Mouse (Mus musculus) intestine, embryonic 16.5 days (tissue): ENCODE results near the gene 5031439G07Rik. TPM values are rescaled to one million over a fixed set of nuclear protein-coding genes. Genes with fewer than 3 reads are reported as not detected.

Experiments used
- ATAC-seq: fragments of 200-750 bp; cut with Nextera tagmentation; 2 replicates; pipeline ENCODE4 v1.8.0; 2017; ENCODE audit warnings: moderate TSS enrichment, moderate library complexity
- H3K27ac ChIP-seq: fragments of 300-500 bp; sonication (generic); 2 replicates; pipeline ENCODE4 v1.5.1; 2014; ENCODE audit warnings: mild to moderate bottlenecking, low read length
- H3K27me3 ChIP-seq: fragments of 300-500 bp; sonication (generic); replicated peaks from 2 replicates; pipeline ENCODE4 v1.6.1; 2014; ENCODE audit warnings: low read length, control low read depth, mixed read lengths; ENCODE audit not compliant: control insufficient read depth, insufficient read depth
- H3K36me3 ChIP-seq: fragments of 300-500 bp; sonication (generic); 2 replicates; pipeline ENCODE4 v1.6.1; 2014; ENCODE audit warnings: low read length, control low read depth; ENCODE audit not compliant: control insufficient read depth, insufficient read depth
- H3K4me1 ChIP-seq: fragments of 300-500 bp; sonication (generic); 2 replicates; pipeline ENCODE4 v1.6.1; 2014; ENCODE audit warnings: low read length, control low read depth, mixed read lengths; ENCODE audit not compliant: control insufficient read depth, insufficient read depth
- H3K4me2 ChIP-seq: fragments of 300-500 bp; sonication (generic); 2 replicates; pipeline ENCODE4 v1.6.1; 2014; ENCODE audit warnings: low read depth, low read length, control low read depth
- H3K4me3 ChIP-seq: fragments of 300-500 bp; sonication (generic); 2 replicates; pipeline ENCODE4 v1.5.1; 2014; ENCODE audit warnings: mild to moderate bottlenecking, low read length
- H3K9ac ChIP-seq: fragments of 300-500 bp; sonication (generic); 2 replicates; pipeline ENCODE4 v1.6.1; 2014; ENCODE audit warnings: low read depth, low read length
- H3K9me3 ChIP-seq: fragments of 300-500 bp; sonication (generic); 2 replicates; pipeline ENCODE4 v1.6.1; 2016; ENCODE audit warnings: low read length, control low read depth; ENCODE audit not compliant: control insufficient read depth
- WGBS: fragments of 180-500 bp; shearing (Covaris S2); extraction: QIAGEN DNeasy Blood & Tissue Kit; methylation state at CpG from one replicate; pipeline ENCODE4 v1.1.7; 2014; 5-methylcytosine and 5-hydroxymethylcytosine counted together
- polyA plus RNA-seq: library from polyadenylated mRNA; unstranded; fragments of >200 nt; fragmentation: Nextera tagmentation; extraction: Ambion mirVana; gene quantifications from 2 replicates; pipeline ENCODE4 v1.2.1, GENCODE M21; 2015

Gene 5031439G07Rik
- polyA plus RNA-seq, 1 experiment from 2014 or later: 7.1 TPM

- H3K27ac ChIP-seq: no peak overlapping the region
- H3K27me3 ChIP-seq: no peaks in the 10 kb centered on the region
- H3K4me1 ChIP-seq: peaks cover 30% of the 10 kb centered on the region
- WGBS: 88% methylated on average over 12 of the region's 12 CpGs
- no peak overlapping the region for H3K9ac ChIP-seq
- H3K4me3 ChIP-seq: no peak overlapping the region
- no peak for ATAC-seq
- no peak overlapping the region for H3K4me2 ChIP-seq
- H3K36me3 ChIP-seq: no peaks in the 10 kb centered on the region
- no peaks in the 10 kb centered on the region for H3K9me3 ChIP-seq
Observed at GRCm38 (mm10) chr15:84985516-84986160, 2.7 kb downstream of the 5031439G07Rik start.

DNA sequence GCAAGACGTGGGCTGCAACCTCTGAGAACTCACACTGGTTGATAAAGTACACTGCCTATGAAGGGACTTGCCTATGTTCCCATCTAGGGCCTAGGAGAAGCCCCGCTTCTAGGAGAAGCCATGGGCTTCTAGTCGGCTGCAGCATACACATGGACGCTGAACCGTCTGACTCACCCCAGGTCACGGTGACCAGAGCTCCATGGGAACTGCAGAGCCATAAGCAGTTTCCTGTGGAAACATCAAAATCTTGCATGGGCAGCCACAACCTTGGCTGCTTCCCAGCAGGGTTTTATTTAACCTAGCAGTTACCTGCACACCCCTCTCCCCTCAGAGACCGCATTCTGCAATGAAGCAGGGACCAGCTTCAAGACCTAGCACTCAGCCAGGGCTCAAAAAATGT lies 4.6 kb downstream of the 5031439G07Rik start:
- Histone ChIP-seq H3K9me3 (no peaks in the 10 kb centered on the region), H3K27me3 (no peaks in the 10 kb centered on the region), H3K4me3 (no peak overlapping the region), H3K4me2 (no peak overlapping the region), H3K27ac (no peak overlapping the region), H3K9ac (no peak overlapping the region), H3K36me3 (no peaks in the 10 kb centered on the region), H3K4me1 (peaks cover 30% of the 10 kb centered on the region)
- 85% methylated on average over 7 of the region's 7 CpGs for WGBS
- no peak for ATAC-seq

GRCm38 (mm10) chr15:84982888-84983287 lies 5.5 kb downstream of the 5031439G07Rik start:
- H3K36me3 ChIP-seq: no peaks in the 10 kb centered on the region
- H3K27me3 ChIP-seq: no peaks in the 10 kb centered on the region
- H3K9me3 ChIP-seq: no peaks in the 10 kb centered on the region
- H3K4me3 ChIP-seq: no peak overlapping the region
- peaks cover 26% of the 10 kb centered on the region for H3K4me1 ChIP-seq
- no peak overlapping the region for H3K4me2 ChIP-seq
- no peak for ATAC-seq
- no peak overlapping the region for H3K27ac ChIP-seq
- H3K9ac ChIP-seq: no peak overlapping the region
- 69% methylated on average over 3 of the region's 3 CpGs for WGBS

DNA sequence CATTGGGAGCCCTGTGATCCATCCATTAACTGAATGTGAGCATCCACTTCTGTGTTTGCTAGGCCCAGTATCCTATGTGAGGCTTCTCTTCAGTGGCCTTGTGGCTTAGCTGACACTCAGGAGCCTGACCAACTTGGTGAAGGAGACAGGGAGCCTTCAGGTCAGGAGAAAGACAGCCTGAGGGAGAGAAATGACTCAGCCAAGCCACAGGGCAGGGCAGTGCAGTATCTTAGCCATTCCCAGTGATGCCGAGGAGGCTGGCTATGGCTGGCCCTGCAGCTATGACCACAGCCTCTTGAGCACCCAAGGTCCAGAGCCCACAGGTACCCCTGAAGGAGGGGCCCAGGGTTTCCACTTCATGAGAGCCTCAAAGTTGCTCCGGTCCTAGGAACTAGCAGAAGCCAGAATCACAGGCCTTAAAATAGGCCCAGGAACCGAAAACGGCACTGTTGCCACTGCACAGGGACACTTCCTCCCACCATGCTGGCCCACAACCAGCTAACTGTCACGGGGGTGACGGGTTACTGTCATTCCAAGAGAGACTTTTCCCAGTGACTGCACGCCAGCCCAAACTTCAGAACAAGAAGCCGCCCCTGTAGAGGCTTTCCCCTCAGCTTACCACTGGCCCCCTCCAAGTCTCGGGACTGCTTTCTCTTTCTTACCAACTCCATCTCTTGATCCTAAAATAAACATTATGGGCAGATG lies 6.6 kb downstream of the 5031439G07Rik start:
- H3K4me1 ChIP-seq: peaks cover 26% of the 10 kb centered on the region
- no peaks in the 10 kb centered on the region for H3K9me3 ChIP-seq
- no peaks in the 10 kb centered on the region for H3K27me3 ChIP-seq
- no peak overlapping the region for H3K9ac ChIP-seq
- 81% methylated on average over 9 of the region's 9 CpGs for WGBS
- H3K27ac ChIP-seq: no peak overlapping the region
- no peak overlapping the region for H3K4me3 ChIP-seq
- no peak for ATAC-seq
- H3K36me3 ChIP-seq: no peaks in the 10 kb centered on the region
- H3K4me2 ChIP-seq: no peak overlapping the region

DNA sequence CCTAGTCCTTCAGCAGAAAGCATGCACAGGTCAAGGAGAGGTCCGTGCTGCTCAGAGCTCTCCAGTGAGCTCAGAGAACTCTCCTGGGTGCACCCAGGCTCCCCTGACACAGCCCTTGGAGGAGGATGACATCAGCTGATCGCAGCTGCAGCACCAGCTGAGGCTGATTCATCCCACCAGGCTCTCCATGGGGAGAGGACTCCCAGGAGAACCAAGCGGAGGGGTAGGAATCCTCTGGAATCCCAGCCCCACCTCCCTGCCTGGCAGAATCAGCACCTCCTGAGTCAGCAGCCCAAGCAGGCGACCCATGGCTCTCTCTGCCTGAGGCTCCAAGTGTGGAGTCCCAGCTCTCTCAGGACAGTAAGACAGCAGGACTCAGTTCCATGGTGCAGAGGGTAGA lies 12.6 kb downstream of the 5031439G07Rik start:
- H3K9me3 ChIP-seq: no peaks in the 10 kb centered on the region
- H3K27me3 ChIP-seq: no peaks in the 10 kb centered on the region
- no peak for ATAC-seq

DNA sequence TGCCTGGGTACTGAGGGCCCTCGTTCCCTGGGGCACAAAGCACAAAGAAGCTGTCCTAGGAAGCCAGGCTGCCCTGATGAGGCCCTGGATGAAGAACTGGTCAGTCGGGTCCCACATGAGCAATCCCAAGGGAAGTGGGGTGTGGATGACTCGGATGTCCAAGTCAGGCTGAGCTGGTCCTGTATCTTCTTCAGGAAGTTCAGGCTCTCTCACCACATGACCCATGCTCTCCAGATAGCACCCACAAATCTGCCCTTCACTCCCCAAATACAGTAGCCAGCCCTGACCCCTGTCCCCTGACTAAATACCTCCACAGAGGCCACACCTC lies 14.8 kb downstream of the 5031439G07Rik start:
- Histone ChIP-seq H3K27me3 (no peaks in the 10 kb centered on the region), H3K36me3 (no peaks in the 10 kb centered on the region), H3K9ac (no peak overlapping the region), H3K4me3 (no peak overlapping the region), H3K27ac (no peak overlapping the region), H3K4me2 (no peak overlapping the region), H3K4me1 (peaks cover 10% of the 10 kb centered on the region), H3K9me3 (no peaks in the 10 kb centered on the region)
- WGBS: 56% methylated on average over 3 of the region's 3 CpGs
- ATAC-seq: no peak

More for the DNA sequence above, 12.6 kb downstream of the 5031439G07Rik start:
- WGBS: 43% methylated on average over 4 of the region's 4 CpGs
- Histone ChIP-seq H3K27ac (no peak overlapping the region), H3K4me3 (no peak overlapping the region), H3K36me3 (no peaks in the 10 kb centered on the region), H3K4me2 (no peak overlapping the region), H3K4me1 (peaks cover 10% of the 10 kb centered on the region), H3K9ac (no peak overlapping the region)

GRCm38 (mm10) chr15:84972860-84973543 lies 15.3 kb downstream of the 5031439G07Rik start:
- 63% methylated on average over 8 of the region's 8 CpGs for WGBS
- H3K27me3 ChIP-seq: no peaks in the 10 kb centered on the region
- no peaks in the 10 kb centered on the region for H3K36me3 ChIP-seq
- H3K4me1 ChIP-seq: peaks cover 10% of the 10 kb centered on the region
- ATAC-seq: no peak
- H3K9me3 ChIP-seq: no peaks in the 10 kb centered on the region
- H3K9ac ChIP-seq: no peak overlapping the region
- no peak overlapping the region for H3K4me2 ChIP-seq
- no peak overlapping the region for H3K4me3 ChIP-seq
- H3K27ac ChIP-seq: no peak overlapping the region

GRCm38 (mm10) chr15:84968534-84968933 lies 19.8 kb downstream of the 5031439G07Rik start:
- no peak for ATAC-seq
- no peaks in the 10 kb centered on the region for H3K9me3 ChIP-seq
- no peaks in the 10 kb centered on the region for H3K27me3 ChIP-seq
- no peak overlapping the region for H3K9ac ChIP-seq
- H3K4me1 ChIP-seq: peaks cover 4% of the 10 kb centered on the region
- no peaks in the 10 kb centered on the region for H3K36me3 ChIP-seq
- H3K4me3 ChIP-seq: no peak overlapping the region
- no peak overlapping the region for H3K4me2 ChIP-seq
- 85% methylated on average over 4 of the region's 4 CpGs for WGBS
- H3K27ac ChIP-seq: no peak overlapping the region

- 53% methylated on average over 7 of the region's 7 CpGs for WGBS
- Histone ChIP-seq H3K27ac (no peak overlapping the region), H3K4me1 (peaks cover under 1% of the 10 kb centered on the region; the same call in 1 of the 2 replicates), H3K36me3 (no peaks in the 10 kb centered on the region), H3K27me3 (no peaks in the 10 kb centered on the region), H3K4me2 (no peak overlapping the region), H3K9me3 (no peaks in the 10 kb centered on the region), H3K9ac (no peak overlapping the region), H3K4me3 (no peak overlapping the region)
- no peak for ATAC-seq
Observed at GRCm38 (mm10) chr15:84965575-84966360, 22.6 kb downstream of the 5031439G07Rik start.
